Mouse (Mus musculus): ENCODE results near the gene Atp8b4. TPM values are rescaled to one million over a fixed set of nuclear protein-coding genes. Genes with fewer than 3 reads are reported as not detected.
"Not testable (repeated sequence)": the region's sequence is repeated elsewhere in the genome, so short reads cannot be mapped to it uniquely, and the experiment has no call there.

Atp8b4 gene
- total and polyA plus RNA-seq, 2 experiments from 2014 or later: 0.10 TPM; not detected in 1

GRCm38 (mm10) chr2:126530581-126530980 lies 30.1 kb upstream of the Atp8b4 start:
- Histone ChIP-seq H3K36me3 (ENCODE audit: insufficient read depth, low read length) (no peaks in the 10 kb centered on the region), H3K9ac (replicated peaks; ENCODE audit: low read length) (no peak overlapping the region), H3K4me3 (ENCODE audit: low read length) (no peak overlapping the region), H3K4me1 (ENCODE audit: insufficient read depth, low read length) (no peaks in the 10 kb centered on the region), H3K4me2 (ENCODE audit: low read depth, low read length) (no peak overlapping the region), H3K27ac (no peak overlapping the region), H3K27me3 (ENCODE audit: insufficient read depth, low read length) (no peaks in the 10 kb centered on the region), H3K9me3 (ENCODE audit: low read length) (no peaks in the 10 kb centered on the region)
- no peak for DNase-seq (ENCODE audit: low spot score)
- ATAC-seq: no peak
- no peak for TF ChIP-seq CTCF (IDR thresholded peaks at IDR 0.05; ENCODE audit: low read depth)
- 80% methylated on average over 3 of the region's 3 CpGs for WGBS

- Histone ChIP-seq H3K9ac (replicated peaks; ENCODE audit: low read length) (no peak overlapping the region), H3K4me1 (ENCODE audit: insufficient read depth, low read length) (no peaks in the 10 kb centered on the region), H3K36me3 (ENCODE audit: insufficient read depth, low read length) (no peaks in the 10 kb centered on the region), H3K27ac (no peak overlapping the region), H3K4me2 (ENCODE audit: low read depth, low read length) (no peak overlapping the region), H3K4me3 (ENCODE audit: low read length) (no peak overlapping the region), H3K9me3 (ENCODE audit: low read length) (no peaks in the 10 kb centered on the region), H3K27me3 (ENCODE audit: insufficient read depth, low read length) (no peaks in the 10 kb centered on the region)
- TF ChIP-seq CTCF (IDR thresholded peaks at IDR 0.05; ENCODE audit: low read depth): no peak
- DNase-seq (ENCODE audit: low spot score) (no peak), ATAC-seq (no peak)
- whole genome bisulfite sequencing: 87% methylated on average over 8 of the region's 8 CpGs
Measured at GRCm38 (mm10) chr2:126527461-126527860, 27.0 kb upstream of the Atp8b4 start.

GRCm38 (mm10) chr2:126524271-126524670 lies 23.8 kb upstream of the Atp8b4 start:
- ATAC-seq: no peak
- Histone ChIP-seq H3K36me3 (ENCODE audit: insufficient read depth, low read length) (no peaks in the 10 kb centered on the region), H3K4me3 (ENCODE audit: low read length) (no peak overlapping the region), H3K4me2 (ENCODE audit: low read depth, low read length) (no peak overlapping the region), H3K9ac (replicated peaks; ENCODE audit: low read length) (no peak overlapping the region), H3K27me3 (ENCODE audit: insufficient read depth, low read length) (no peaks in the 10 kb centered on the region), H3K9me3 (ENCODE audit: low read length) (no peaks in the 10 kb centered on the region), H3K4me1 (ENCODE audit: insufficient read depth, low read length) (no peaks in the 10 kb centered on the region), H3K27ac (no peak overlapping the region)
- WGBS: 80% methylated on average over 2 of the region's 2 CpGs
- DNase-seq (ENCODE audit: low spot score): no peak
- TF ChIP-seq CTCF (IDR thresholded peaks at IDR 0.05; ENCODE audit: low read depth): no peak

- WGBS: 59% methylated on average over 5 of the region's 5 CpGs
- H3K36me3 ChIP-seq (ENCODE audit: insufficient read depth, low read length); ATAC-seq; H3K27ac ChIP-seq; H3K9ac ChIP-seq (replicated peaks; ENCODE audit: low read length); DNase-seq (ENCODE audit: low spot score); H3K4me1 ChIP-seq (ENCODE audit: insufficient read depth, low read length); H3K4me2 ChIP-seq (ENCODE audit: low read depth, low read length); H3K9me3 ChIP-seq (ENCODE audit: low read length); H3K27me3 ChIP-seq (ENCODE audit: insufficient read depth, low read length); H3K4me3 ChIP-seq (ENCODE audit: low read length): not testable (repeated sequence)
Measured at GRCm38 (mm10) chr2:126523101-126523745, 22.7 kb upstream of the Atp8b4 start.

- no peak overlapping the region for H3K9ac ChIP-seq (replicated peaks; ENCODE audit: low read length)
- DNase-seq (ENCODE audit: low spot score) (no peak), ATAC-seq (no peak)
- H3K36me3 ChIP-seq (ENCODE audit: insufficient read depth, low read length): no peaks in the 10 kb centered on the region
- H3K4me2 ChIP-seq (ENCODE audit: low read depth, low read length): no peak overlapping the region
- no peak overlapping the region for H3K4me3 ChIP-seq (ENCODE audit: low read length)
- no peaks in the 10 kb centered on the region for H3K9me3 ChIP-seq (ENCODE audit: low read length)
- 49% methylated on average over 8 of the region's 8 CpGs for WGBS
- no peak for TF ChIP-seq CTCF (IDR thresholded peaks at IDR 0.05; ENCODE audit: low read depth)
- no peaks in the 10 kb centered on the region for H3K4me1 ChIP-seq (ENCODE audit: insufficient read depth, low read length)
- H3K27ac ChIP-seq: no peak overlapping the region
- no peaks in the 10 kb centered on the region for H3K27me3 ChIP-seq (ENCODE audit: insufficient read depth, low read length)
Measured at GRCm38 (mm10) chr2:126522056-126522455, 21.6 kb upstream of the Atp8b4 start.

GRCm38 (mm10) chr2:126521471-126521870 lies 21.0 kb upstream of the Atp8b4 start:
- H3K4me2 ChIP-seq (ENCODE audit: low read depth, low read length): no peak overlapping the region
- H3K9ac ChIP-seq (replicated peaks; ENCODE audit: low read length): no peak overlapping the region
- H3K27ac ChIP-seq: no peak overlapping the region
- no peaks in the 10 kb centered on the region for H3K27me3 ChIP-seq (ENCODE audit: insufficient read depth, low read length)
- 81% methylated on average over 10 of the region's 10 CpGs for WGBS
- no peak for TF ChIP-seq CTCF (IDR thresholded peaks at IDR 0.05; ENCODE audit: low read depth)
- no peak for ATAC-seq
- H3K4me1 ChIP-seq (ENCODE audit: insufficient read depth, low read length): no peaks in the 10 kb centered on the region
- no peak overlapping the region for H3K4me3 ChIP-seq (ENCODE audit: low read length)
- no peaks in the 10 kb centered on the region for H3K9me3 ChIP-seq (ENCODE audit: low read length)
- H3K36me3 ChIP-seq (ENCODE audit: insufficient read depth, low read length): no peaks in the 10 kb centered on the region
- DNase-seq (ENCODE audit: low spot score): no peak

- Histone ChIP-seq H3K9me3 (ENCODE audit: low read length) (no peaks in the 10 kb centered on the region), H3K27ac (no peak overlapping the region), H3K4me2 (ENCODE audit: low read depth, low read length) (no peak overlapping the region), H3K4me3 (ENCODE audit: low read length) (no peak overlapping the region), H3K27me3 (ENCODE audit: insufficient read depth, low read length) (no peaks in the 10 kb centered on the region), H3K4me1 (ENCODE audit: insufficient read depth, low read length) (no peaks in the 10 kb centered on the region), H3K36me3 (ENCODE audit: insufficient read depth, low read length) (no peaks in the 10 kb centered on the region), H3K9ac (replicated peaks; ENCODE audit: low read length) (no peak overlapping the region)
- DNase-seq (ENCODE audit: low spot score) (peak; percentile 79), ATAC-seq (peak; percentile 62; the same call in 1 of the 2 replicates)
- peak; percentile 85 for TF ChIP-seq CTCF (IDR thresholded peaks at IDR 0.05; ENCODE audit: low read depth)
- WGBS: 12% methylated on average over 7 of the region's 7 CpGs
Measured at GRCm38 (mm10) chr2:126520828-126521227, 20.4 kb upstream of the Atp8b4 start.

All from hindbrain, postnatal 0 days (tissue).